Mouse (Mus musculus) layer of hippocampus, postnatal 25 days (tissue): ENCODE results near the gene Ddx6. TPM values are rescaled to one million over a fixed set of nuclear protein-coding genes. Genes with fewer than 3 reads are reported as not detected.
A peak's percentile ranks its signal among the peaks of the same experiment; 100 is the strongest.

Source experiments
- DNase-seq, 2 experiments: peaks; one replicate each; pipeline ENCODE4 v3.0.0; 2022; ENCODE audit warnings: mixed read lengths in 2 of 2, low spot score in 1 of 2; ENCODE audit errors: extremely low spot score in 1 of 2
- total RNA-seq, 2 experiments: library from RNA; stranded (reverse); gene quantifications; 2 replicates each; pipeline ENCODE4 v1.2.3; 2021

The Ddx6 gene
- total RNA-seq, 2 experiments from 2014 or later = 117 to 126 TPM

- peak; percentile 67 to 84 for DNase-seq
These were observed 80.9 kb downstream of the Ddx6 start for GRCm38 (mm10) chr9:44685346-44686330.

DNA sequence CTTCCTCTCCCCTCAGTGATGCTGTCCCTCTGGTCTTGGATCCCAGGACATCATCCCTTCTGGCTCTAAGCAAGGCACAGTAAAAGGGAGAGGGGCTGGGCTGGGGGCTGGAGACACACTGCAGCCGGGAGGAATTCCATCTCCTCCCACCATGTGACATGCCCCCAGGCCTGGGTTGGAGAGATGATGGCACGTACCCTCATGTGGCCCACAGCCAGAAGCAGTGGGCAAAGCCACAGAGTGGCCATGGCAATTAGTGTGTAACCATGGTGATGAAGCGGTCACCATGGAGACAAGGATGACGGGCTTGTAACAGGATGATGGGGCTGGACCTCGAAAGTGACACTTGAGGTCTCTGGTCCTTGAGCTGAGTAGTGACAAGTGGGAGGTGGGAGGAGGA, 81.9 kb downstream of the Ddx6 start:
- DNase-seq = no peak

- DNase-seq = no peak
These were observed 83.3 kb downstream of the Ddx6 start for GRCm38 (mm10) chr9:44688013-44688412.

Other genes starting within 250 kb of the Ddx6 start
- 10 to 100 TPM; 49.0 to 51.4 TPM for gene Vps11, start 243.2 kb upstream of the Ddx6 start, total RNA-seq
- 100 to 1,000 TPM; 114 to 123 TPM for gene Hyou1, start 225.4 kb upstream of the Ddx6 start, total RNA-seq
- 10 to 100 TPM; 32.6 to 34.7 TPM for gene Slc37a4, start 208.0 kb upstream of the Ddx6 start, total RNA-seq
- 100 to 1,000 TPM; 616 to 726 TPM for gene Rps25, start 197.8 kb upstream of the Ddx6 start, total RNA-seq
- gene Trappc4, start 197.3 kb upstream of the Ddx6 start, total RNA-seq = 10 to 100 TPM; 65.1 to 76.5 TPM
- gene Ccdc84, start 186.3 kb upstream of the Ddx6 start, total RNA-seq = 10 to 100 TPM; 16.8 to 24.1 TPM
- gene Foxr1, start 163.8 kb upstream of the Ddx6 start, total RNA-seq = not detected
- gene Upk2, start 149.9 kb upstream of the Ddx6 start, total RNA-seq = not detected
- 10 to 100 TPM; 59.2 to 78.1 TPM for gene Bcl9l, start 122.1 kb upstream of the Ddx6 start, total RNA-seq
- not detected for gene Cxcr5, start 43.0 kb upstream of the Ddx6 start, total RNA-seq
- not detected for gene Treh, start 68.3 kb downstream of the Ddx6 start, total RNA-seq
- gene Phldb1, start 130.3 kb downstream of the Ddx6 start, total RNA-seq = 100 to 1,000 TPM in 1 of 2 experiments, 10 to 100 TPM in 1; 88.6 to 106 TPM
- 100 to 1,000 TPM in 1 of 2 experiments, 10 to 100 TPM in 1; 97.3 to 102 TPM for gene Arcn1, start 163.0 kb downstream of the Ddx6 start, total RNA-seq
- gene Ift46, start 163.0 kb downstream of the Ddx6 start, total RNA-seq = 10 to 100 TPM; 75.1 to 75.8 TPM
- gene Tmem25, start 194.4 kb downstream of the Ddx6 start, total RNA-seq = 10 to 100 TPM; 44.3 to 55.8 TPM
- 1 to 10 TPM; 1.2 to 1.3 TPM for gene Ttc36, start 198.2 kb downstream of the Ddx6 start, total RNA-seq